Mouse (Mus musculus): ENCODE measurements around the gene Ap2b1. TPM values are rescaled to one million over a fixed set of nuclear protein-coding genes. Genes with fewer than 3 reads are reported as not detected.

Gene Ap2b1
- total and polyA plus RNA-seq, 2 experiments = 16.3 to 25.4 TPM

DNA sequence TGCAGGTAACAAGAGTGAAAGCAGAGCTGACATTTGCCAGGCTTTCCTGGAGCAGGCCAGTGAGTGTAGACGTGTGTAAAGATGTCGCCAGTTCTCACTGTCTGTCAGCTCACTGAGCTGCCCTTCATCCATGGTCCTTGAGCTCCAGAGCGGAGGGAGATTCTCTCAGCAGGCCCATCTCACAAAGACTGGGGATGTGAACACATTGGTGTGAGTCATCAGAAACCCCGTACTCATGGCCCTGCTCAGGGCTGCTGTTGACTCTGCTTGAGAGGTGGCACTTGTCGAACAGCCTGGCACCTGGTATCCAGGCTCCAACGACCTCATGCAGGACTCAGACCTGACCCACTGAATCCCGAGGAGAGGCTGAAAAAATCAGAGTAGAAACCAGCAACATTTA, 105.0 kb downstream of the Ap2b1 start:
- no peak for DNase-seq (ENCODE audit: extremely low read depth, low read depth, low spot score)
- TF ChIP-seq POLR2A (IDR thresholded peaks at IDR 0.05; ENCODE audit: extremely low read depth, insufficient read depth, low read length) = no peak
- TF ChIP-seq CTCF (IDR thresholded peaks at IDR 0.05; ENCODE audit: low read depth, low read length) = no peak
- Histone ChIP-seq H3K36me3 (ENCODE audit: control insufficient read depth, insufficient read depth, low read length) (peaks cover 13% of the 10 kb centered on the region; the same call in 1 of the 2 replicates), H3K27me3 (ENCODE audit: control insufficient read depth, insufficient read depth, low read length) (no peaks in the 10 kb centered on the region), H3K9ac (ENCODE audit: low read depth, low read length) (no peak overlapping the region), H3K27ac (replicated peaks; ENCODE audit: insufficient read depth, low read depth, low read length) (no peak overlapping the region), H3K4me3 (ENCODE audit: insufficient read depth, low read depth, low read length) (no peak overlapping the region), H3K4me1 (ENCODE audit: control insufficient read depth, insufficient read depth, low read length) (no peaks in the 10 kb centered on the region), H3K79me2 (ENCODE audit: control insufficient read depth, insufficient read depth, low read length) (no peaks in the 10 kb centered on the region)
- WGBS = 92% methylated on average over 7 of the region's 7 CpGs

DNA sequence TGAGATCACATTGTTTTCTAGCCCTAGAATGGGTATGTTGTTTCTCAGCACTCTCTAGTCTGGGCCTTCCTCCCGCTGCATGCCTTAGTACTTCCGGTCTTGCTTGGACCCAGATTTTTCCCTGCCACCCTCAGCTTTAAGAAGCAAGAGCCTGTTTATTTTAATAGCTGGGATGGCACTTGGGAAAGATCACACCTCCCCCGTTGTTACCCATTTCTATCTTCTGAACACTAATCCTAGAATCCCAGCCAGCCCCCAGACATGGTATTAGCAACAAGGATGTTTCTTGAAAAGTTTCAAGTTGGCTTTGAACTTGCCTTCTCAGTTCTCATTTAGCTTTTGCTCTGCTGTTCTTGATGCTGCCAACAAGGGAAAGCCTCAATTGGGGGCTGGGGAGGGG, 107.6 kb downstream of the Ap2b1 start:
- no peaks in the 10 kb centered on the region for H3K27me3 ChIP-seq (ENCODE audit: control insufficient read depth, insufficient read depth, low read length)
- no peak for DNase-seq (ENCODE audit: extremely low read depth, low read depth, low spot score)
- no peaks in the 10 kb centered on the region for H3K79me2 ChIP-seq (ENCODE audit: control insufficient read depth, insufficient read depth, low read length)
- H3K9ac ChIP-seq (ENCODE audit: low read depth, low read length) = no peak overlapping the region
- H3K36me3 ChIP-seq (ENCODE audit: control insufficient read depth, insufficient read depth, low read length) = peaks cover 7% of the 10 kb centered on the region; the same call in 1 of the 2 replicates
- TF ChIP-seq CTCF (IDR thresholded peaks at IDR 0.05; ENCODE audit: low read depth, low read length) = no peak
- TF ChIP-seq POLR2A (IDR thresholded peaks at IDR 0.05; ENCODE audit: extremely low read depth, insufficient read depth, low read length) = no peak
- peaks cover 2% of the 10 kb centered on the region; the same call in 1 of the 2 replicates for H3K4me1 ChIP-seq (ENCODE audit: control insufficient read depth, insufficient read depth, low read length)
- no peak overlapping the region for H3K27ac ChIP-seq (replicated peaks; ENCODE audit: insufficient read depth, low read depth, low read length)
- no peak overlapping the region for H3K4me3 ChIP-seq (ENCODE audit: insufficient read depth, low read depth, low read length)
- 76% methylated on average over 3 of the region's 3 CpGs for WGBS

DNA sequence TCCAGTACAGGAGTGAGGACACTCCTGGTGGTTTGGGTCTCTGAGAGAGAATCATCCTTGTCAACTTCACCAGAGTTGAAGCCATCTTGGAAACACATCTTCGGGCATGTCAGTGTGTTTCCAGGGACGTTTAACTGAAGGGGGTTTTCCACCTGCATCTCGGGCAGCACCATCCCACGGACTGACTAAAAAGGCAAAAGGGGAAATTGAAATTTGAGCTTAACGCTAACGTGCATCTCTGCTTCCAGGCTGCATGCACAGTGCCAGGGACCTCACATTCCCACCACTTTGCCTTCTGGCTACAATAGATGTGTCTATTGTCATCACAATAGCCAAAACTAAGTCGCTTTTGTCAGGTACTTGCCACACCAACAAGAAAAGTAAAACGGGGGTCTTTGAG, 109.4 kb downstream of the Ap2b1 start:
- H3K27me3 ChIP-seq (ENCODE audit: control insufficient read depth, insufficient read depth, low read length) = no peaks in the 10 kb centered on the region
- no peak overlapping the region for H3K27ac ChIP-seq (replicated peaks; ENCODE audit: insufficient read depth, low read depth, low read length)

DNA sequence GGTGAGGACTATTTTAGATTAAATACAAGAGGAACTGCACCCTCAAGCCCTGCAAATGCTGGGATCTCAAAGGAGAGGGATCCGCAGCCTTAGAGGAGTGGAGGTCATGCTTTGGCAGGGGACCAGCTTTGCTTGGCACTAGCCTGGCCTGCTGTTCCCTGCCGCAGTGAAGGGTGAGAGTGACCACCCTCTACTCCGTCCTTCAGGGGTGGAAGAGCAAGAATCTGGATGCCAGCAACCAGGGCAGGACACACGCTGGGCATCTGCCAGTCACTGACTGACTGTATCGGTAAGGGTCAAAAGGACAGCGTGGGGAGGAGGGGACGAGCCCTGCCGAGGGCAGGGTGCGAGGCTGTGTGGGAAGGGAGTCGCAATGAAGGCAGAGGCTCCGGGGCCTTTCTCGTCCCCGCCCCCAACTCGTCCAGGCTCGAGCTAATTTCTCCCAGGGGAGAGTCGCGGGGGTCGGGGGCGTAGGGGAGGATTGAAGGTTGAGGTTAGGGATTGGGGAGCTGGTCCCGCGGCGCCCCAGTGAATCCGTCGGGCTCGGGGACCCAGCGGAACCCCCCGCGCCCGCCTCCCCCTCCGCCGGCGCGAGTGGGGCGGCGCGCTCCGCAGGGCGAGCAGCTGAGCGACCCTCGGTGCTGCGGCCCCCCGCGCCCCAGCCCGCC, 110.4 kb downstream of the Ap2b1 start, which contains the start of gene Rasl10b:
TSS of gene Rasl10b (plus strand) at position 51 of the 668 bp plus-strand sequence.
- Histone ChIP-seq H3K79me2 (ENCODE audit: control insufficient read depth, insufficient read depth, low read length) (no peaks in the 10 kb centered on the region), H3K27me3 (ENCODE audit: control insufficient read depth, insufficient read depth, low read length) (no peaks in the 10 kb centered on the region), H3K4me3 (ENCODE audit: insufficient read depth, low read depth, low read length) (peak within 1 kb of the TSS; percentile 45; the same call in 1 of the 2 replicates), H3K27ac (replicated peaks; ENCODE audit: insufficient read depth, low read depth, low read length) (no peak within 1 kb of the TSS), H3K9ac (ENCODE audit: low read depth, low read length) (peak within 1 kb of the TSS; percentile 37), H3K36me3 (ENCODE audit: control insufficient read depth, insufficient read depth, low read length) (no peaks in the 10 kb centered on the region), H3K4me1 (ENCODE audit: control insufficient read depth, insufficient read depth, low read length) (peaks cover 2% of the 10 kb centered on the region; the same call in 1 of the 2 replicates)
- DNase-seq (ENCODE audit: extremely low read depth, low read depth, low spot score) = peak; percentile 75
- TF ChIP-seq POLR2A (IDR thresholded peaks at IDR 0.05; ENCODE audit: extremely low read depth, insufficient read depth, low read length) = no peak
- no peak for TF ChIP-seq CTCF (IDR thresholded peaks at IDR 0.05; ENCODE audit: low read depth, low read length)
- 2% methylated on average over 24 of the region's 44 CpGs for WGBS

More for the DNA sequence above, 109.4 kb downstream of the Ap2b1 start:
- Histone ChIP-seq H3K4me3 (ENCODE audit: insufficient read depth, low read depth, low read length) (no peak overlapping the region), H3K79me2 (ENCODE audit: control insufficient read depth, insufficient read depth, low read length) (no peaks in the 10 kb centered on the region), H3K36me3 (ENCODE audit: control insufficient read depth, insufficient read depth, low read length) (no peaks in the 10 kb centered on the region), H3K9ac (ENCODE audit: low read depth, low read length) (no peak overlapping the region), H3K4me1 (ENCODE audit: control insufficient read depth, insufficient read depth, low read length) (peaks cover 2% of the 10 kb centered on the region; the same call in 1 of the 2 replicates)
- TF ChIP-seq CTCF (IDR thresholded peaks at IDR 0.05; ENCODE audit: low read depth, low read length) = no peak
- DNase-seq (ENCODE audit: extremely low read depth, low read depth, low spot score) = no peak
- 62% methylated on average over 8 of the region's 8 CpGs for WGBS

GRCm38 (mm10) chr11:83409792-83410291, 111.0 kb downstream of the Ap2b1 start:
- H3K36me3 ChIP-seq (ENCODE audit: control insufficient read depth, insufficient read depth, low read length) = no peaks in the 10 kb centered on the region
- DNase-seq (ENCODE audit: extremely low read depth, low read depth, low spot score) = no peak
- WGBS = 10% methylated on average over 25 of the region's 40 CpGs
- TF ChIP-seq CTCF (IDR thresholded peaks at IDR 0.05; ENCODE audit: low read depth, low read length) = no peak
- TF ChIP-seq POLR2A (IDR thresholded peaks at IDR 0.05; ENCODE audit: extremely low read depth, insufficient read depth, low read length) = no peak
- peaks cover 2% of the 10 kb centered on the region; the same call in 1 of the 2 replicates for H3K4me1 ChIP-seq (ENCODE audit: control insufficient read depth, insufficient read depth, low read length)
- H3K27ac ChIP-seq (replicated peaks; ENCODE audit: insufficient read depth, low read depth, low read length) = no peak overlapping the region
- no peaks in the 10 kb centered on the region for H3K79me2 ChIP-seq (ENCODE audit: control insufficient read depth, insufficient read depth, low read length)
- H3K4me3 ChIP-seq (ENCODE audit: insufficient read depth, low read depth, low read length) = peak overlapping the region; percentile 45; the same call in 1 of the 2 replicates
- H3K27me3 ChIP-seq (ENCODE audit: control insufficient read depth, insufficient read depth, low read length) = no peaks in the 10 kb centered on the region
- H3K9ac ChIP-seq (ENCODE audit: low read depth, low read length) = peak overlapping the region; percentile 37

- DNase-seq (ENCODE audit: extremely low read depth, low read depth, low spot score) = no peak
- Histone ChIP-seq H3K4me1 (ENCODE audit: control insufficient read depth, insufficient read depth, low read length) (peaks cover 2% of the 10 kb centered on the region; the same call in 1 of the 2 replicates), H3K9ac (ENCODE audit: low read depth, low read length) (no peak overlapping the region), H3K4me3 (ENCODE audit: insufficient read depth, low read depth, low read length) (no peak overlapping the region), H3K79me2 (ENCODE audit: control insufficient read depth, insufficient read depth, low read length) (no peaks in the 10 kb centered on the region), H3K27ac (replicated peaks; ENCODE audit: insufficient read depth, low read depth, low read length) (no peak overlapping the region), H3K27me3 (ENCODE audit: control insufficient read depth, insufficient read depth, low read length) (no peaks in the 10 kb centered on the region), H3K36me3 (ENCODE audit: control insufficient read depth, insufficient read depth, low read length) (no peaks in the 10 kb centered on the region)
- 66% methylated on average over 6 of the region's 6 CpGs for WGBS
- TF ChIP-seq CTCF (IDR thresholded peaks at IDR 0.05; ENCODE audit: low read depth, low read length) (no peak), POLR2A (IDR thresholded peaks at IDR 0.05; ENCODE audit: extremely low read depth, insufficient read depth, low read length) (no peak)
Measured at GRCm38 (mm10) chr11:83410510-83410909, 111.7 kb downstream of the Ap2b1 start.

Measured in liver, adult 2 months (tissue).